Mouse (Mus musculus): ENCODE data around the gene Hoxa9. TPM values are rescaled to one million over a fixed set of nuclear protein-coding genes. Genes with fewer than 3 reads are reported as not detected.

Hoxa9 gene
- polyA plus RNA-seq, 1 experiment from 2014 or later, result not detected

DNA sequence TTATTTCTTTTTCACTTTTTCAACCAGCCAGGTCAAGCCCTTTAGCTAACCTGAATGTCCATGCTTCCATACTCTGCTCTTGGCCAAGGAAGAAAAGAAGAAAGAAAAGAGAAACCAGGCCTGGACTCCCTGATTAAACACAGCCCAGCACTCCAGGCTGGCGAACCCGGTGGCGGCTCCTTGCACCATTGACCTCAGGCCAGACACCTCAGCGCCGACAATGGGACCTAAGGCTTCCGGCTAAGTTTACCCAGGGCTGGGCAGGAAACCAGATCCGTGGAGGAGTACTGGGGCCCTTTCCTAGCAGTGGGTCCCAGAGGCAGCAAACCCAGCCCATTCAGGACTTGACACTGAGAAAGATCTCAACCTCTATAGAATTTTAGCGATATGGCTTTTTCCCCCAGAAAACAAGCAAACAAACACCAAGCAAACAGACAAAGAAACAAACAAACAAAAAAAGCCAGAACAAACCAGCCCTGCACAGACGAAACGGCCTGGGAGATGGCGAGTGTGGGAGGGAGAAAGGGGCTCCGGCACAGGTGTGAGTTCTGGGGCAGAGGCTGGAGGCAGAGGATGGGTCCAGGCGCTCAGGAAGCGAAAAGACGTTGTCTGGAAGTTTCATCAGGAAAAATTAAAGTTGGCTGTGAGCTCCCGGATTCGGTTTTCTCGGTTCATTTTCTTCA, 1.1 kb upstream of the Hoxa9 start:
- Histone ChIP-seq H3K9ac (no peak overlapping the region), H3K4me1 (no peaks in the 10 kb centered on the region), H3K27me3 (peaks cover 97% of the 10 kb centered on the region), H3K36me3 (ENCODE audit: poor library complexity, severe bottlenecking) (no peaks in the 10 kb centered on the region), H3K4me3 (no peak overlapping the region), H3K9me3 (replicated peaks) (no peaks in the 10 kb centered on the region), H3K27ac (no peak overlapping the region), H3K4me2 (no peak overlapping the region)
- WGBS, result 2% methylated on average over 18 of the region's 18 CpGs
- ATAC-seq, result no peak

DNA sequence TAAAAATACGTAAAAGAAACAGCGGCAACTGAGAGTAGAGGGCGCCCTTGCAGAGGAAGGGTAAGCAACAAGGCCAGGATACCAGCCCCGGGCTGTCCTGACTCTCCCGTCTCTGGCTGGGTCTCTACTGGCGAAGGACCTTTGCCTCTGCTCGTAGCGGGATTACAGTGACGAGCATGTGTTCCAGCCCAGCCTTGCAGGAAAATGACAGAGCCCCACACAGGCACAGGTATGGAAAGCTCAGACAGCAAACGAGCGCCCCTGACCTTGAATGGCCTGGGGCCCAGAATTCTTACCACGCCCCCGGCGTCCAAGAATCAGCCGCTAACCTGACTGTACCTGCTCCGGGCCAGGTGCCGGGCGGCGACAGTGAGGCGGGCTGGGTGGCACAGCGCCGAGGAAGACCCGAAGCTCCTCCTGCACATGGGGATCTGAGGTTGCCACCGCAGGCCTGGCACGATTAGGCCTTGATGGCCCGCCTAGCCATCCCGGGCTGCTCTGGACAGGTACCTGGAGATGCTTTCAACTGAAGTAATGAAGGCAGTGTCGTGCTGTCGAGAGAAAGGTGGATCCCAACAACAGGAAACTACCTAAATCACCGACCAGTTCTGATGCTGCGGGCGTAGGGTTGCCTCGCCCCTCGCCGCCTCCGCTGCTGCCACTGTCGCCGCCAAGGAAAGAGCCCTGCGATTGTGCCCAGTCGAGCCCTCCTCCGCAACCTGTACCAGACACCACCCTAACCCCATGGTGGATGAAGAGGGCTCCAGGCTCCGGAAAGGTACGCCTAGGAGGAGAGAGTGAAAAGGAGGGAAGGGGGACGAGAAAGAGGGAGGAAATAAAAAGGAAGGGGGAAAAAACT, 1.1 kb downstream of the Hoxa9 start:
- no peaks in the 10 kb centered on the region for H3K4me1 ChIP-seq
- H3K9me3 ChIP-seq (replicated peaks), result no peaks in the 10 kb centered on the region
- H3K4me3 ChIP-seq, result no peak overlapping the region
- no peaks in the 10 kb centered on the region for H3K36me3 ChIP-seq (ENCODE audit: poor library complexity, severe bottlenecking)
- 1% methylated on average over 44 of the region's 44 CpGs for WGBS
- no peak overlapping the region for H3K9ac ChIP-seq
- peaks cover 97% of the 10 kb centered on the region for H3K27me3 ChIP-seq
- ATAC-seq, result no peak
- H3K27ac ChIP-seq, result no peak overlapping the region
- H3K4me2 ChIP-seq, result no peak overlapping the region

DNA sequence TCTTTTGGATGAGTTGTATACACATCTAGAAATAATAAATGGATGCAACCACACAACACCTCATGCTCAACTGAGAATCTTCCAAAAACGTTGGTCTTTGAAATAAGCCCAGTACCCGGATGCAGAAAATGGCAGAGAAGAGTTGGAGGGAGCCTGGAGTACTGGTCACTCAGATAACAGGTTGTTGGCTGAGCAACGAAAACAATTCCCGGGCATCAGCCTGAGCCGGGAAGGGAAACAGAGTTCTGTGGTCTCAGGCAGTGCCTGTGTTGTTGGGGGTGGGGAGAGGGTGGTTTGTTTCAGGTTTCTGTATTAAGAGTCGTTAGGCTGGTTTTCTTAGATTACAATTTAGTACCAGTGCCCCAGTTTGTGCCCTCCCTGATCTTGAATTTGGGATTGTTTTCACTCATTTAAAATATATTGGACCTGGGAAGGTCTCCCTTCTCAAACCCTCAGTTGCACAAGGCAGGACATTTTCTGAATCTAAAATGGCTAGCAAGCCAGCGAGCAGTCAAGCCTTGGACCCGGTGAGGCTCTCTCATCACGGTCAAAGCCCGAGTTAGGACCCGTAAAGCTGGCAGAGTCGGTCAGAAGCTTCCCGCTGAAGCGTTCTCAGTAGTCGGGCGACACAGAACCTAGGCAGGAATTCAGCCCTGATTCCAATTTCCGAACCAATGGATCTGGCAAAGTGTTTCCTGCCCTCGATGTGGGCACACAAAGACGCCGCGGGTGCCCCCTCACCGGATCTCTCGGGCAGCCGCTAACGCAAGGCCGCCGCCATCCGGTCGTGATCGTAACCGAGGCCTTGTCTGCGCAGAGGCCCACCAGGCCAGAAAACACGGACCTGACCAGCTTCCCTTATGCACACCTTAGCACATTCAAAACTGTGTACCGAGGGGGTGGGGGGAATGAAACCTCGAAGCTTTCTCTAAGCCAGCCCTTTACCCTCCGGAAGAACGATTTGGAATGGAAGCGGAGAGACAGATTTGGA, 2.1 kb downstream of the Hoxa9 start:
- no peaks in the 10 kb centered on the region for H3K36me3 ChIP-seq (ENCODE audit: poor library complexity, severe bottlenecking)
- H3K4me3 ChIP-seq, result no peak overlapping the region
- H3K27ac ChIP-seq, result no peak overlapping the region
- H3K27me3 ChIP-seq, result peaks cover 97% of the 10 kb centered on the region
- whole genome bisulfite sequencing, result 1% methylated on average over 38 of the region's 38 CpGs
- H3K9ac ChIP-seq, result no peak overlapping the region
- H3K4me1 ChIP-seq, result no peaks in the 10 kb centered on the region
- no peak overlapping the region for H3K4me2 ChIP-seq
- ATAC-seq, result no peak
- H3K9me3 ChIP-seq (replicated peaks), result no peaks in the 10 kb centered on the region

DNA sequence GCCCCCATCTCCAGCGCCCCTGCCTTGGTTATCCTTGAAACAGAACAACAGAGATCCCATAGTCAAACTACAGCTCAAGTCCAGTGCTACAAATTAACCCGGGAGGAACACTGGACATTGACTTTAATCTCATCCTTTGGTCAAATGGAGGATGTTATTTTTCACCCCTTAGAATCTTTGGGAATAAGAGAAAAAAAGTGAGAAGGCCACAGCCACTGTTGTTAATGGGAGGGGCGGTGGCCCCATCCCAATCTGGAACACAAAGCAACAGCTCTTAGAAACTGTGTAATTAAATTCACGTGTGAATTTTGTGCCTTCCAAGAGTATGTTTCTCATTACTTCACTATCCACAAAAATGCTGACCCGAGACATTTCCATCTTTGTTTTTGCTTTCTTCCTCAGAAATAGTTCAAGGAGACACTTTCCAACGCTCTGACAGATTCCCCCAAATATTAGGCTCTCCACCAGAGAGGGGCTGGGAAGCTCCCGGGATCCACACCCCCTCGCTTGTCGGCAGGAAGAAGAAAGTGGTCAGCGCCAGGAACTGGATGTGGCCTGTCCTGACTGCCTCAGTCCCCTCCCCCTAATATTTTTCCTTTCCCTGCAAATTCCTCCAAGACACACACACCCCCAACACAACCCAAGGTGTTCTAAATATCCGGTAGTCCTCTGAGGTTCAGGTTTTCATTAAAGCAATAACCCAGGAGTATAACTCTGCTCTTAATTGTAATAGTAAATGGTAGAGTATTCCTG, 3.2 kb downstream of the Hoxa9 start:
- no peak overlapping the region for H3K27ac ChIP-seq
- WGBS, result 2% methylated on average over 11 of the region's 11 CpGs

DNA sequence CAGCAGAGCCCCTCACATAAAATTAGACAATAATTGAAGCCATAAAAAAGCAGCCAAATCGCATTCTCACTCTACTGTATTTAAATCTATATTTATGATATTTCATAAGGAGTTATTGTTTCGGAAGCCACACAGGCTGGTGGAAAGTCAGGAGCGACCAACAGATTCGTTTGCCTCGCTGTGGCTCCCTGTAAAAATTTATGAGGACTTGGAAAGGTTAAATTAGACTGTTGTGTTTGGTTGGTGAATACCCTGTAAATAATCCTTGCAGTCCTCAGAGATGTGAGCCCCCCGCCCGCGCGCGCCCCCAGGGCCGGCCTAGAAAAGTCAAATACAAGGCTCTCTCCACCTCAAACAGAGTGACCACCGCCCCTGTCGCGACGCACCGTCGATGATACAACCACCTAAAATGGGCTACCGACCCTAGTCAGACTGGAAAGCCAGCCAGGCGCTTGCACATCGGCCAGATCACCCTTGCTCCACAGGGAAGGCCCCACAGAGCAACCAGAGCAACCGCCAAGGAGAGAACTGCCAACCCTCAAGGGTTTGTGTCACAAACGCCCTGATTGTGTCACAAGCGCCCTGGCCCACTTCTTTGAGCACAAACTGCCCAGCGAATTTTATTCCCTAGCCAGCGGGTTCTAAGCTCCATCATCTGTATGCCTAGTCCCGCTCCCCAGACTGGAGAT, 4.2 kb downstream of the Hoxa9 start:
- Histone ChIP-seq H3K4me2 (no peak overlapping the region), H3K4me1 (peaks cover 3% of the 10 kb centered on the region), H3K27me3 (peaks cover 97% of the 10 kb centered on the region), H3K9ac (no peak overlapping the region), H3K27ac (no peak overlapping the region), H3K4me3 (no peak overlapping the region), H3K36me3 (ENCODE audit: poor library complexity, severe bottlenecking) (no peaks in the 10 kb centered on the region), H3K9me3 (replicated peaks) (no peaks in the 10 kb centered on the region)
- 3% methylated on average over 26 of the region's 26 CpGs for WGBS
- ATAC-seq, result no peak

More for the DNA sequence above, 3.2 kb downstream of the Hoxa9 start:
- peaks cover 97% of the 10 kb centered on the region for H3K27me3 ChIP-seq
- no peak for ATAC-seq
- H3K4me2 ChIP-seq, result no peak overlapping the region
- no peak overlapping the region for H3K9ac ChIP-seq
- H3K9me3 ChIP-seq (replicated peaks), result no peaks in the 10 kb centered on the region
- H3K4me3 ChIP-seq, result no peak overlapping the region
- no peaks in the 10 kb centered on the region for H3K36me3 ChIP-seq (ENCODE audit: poor library complexity, severe bottlenecking)
- no peaks in the 10 kb centered on the region for H3K4me1 ChIP-seq

DNA sequence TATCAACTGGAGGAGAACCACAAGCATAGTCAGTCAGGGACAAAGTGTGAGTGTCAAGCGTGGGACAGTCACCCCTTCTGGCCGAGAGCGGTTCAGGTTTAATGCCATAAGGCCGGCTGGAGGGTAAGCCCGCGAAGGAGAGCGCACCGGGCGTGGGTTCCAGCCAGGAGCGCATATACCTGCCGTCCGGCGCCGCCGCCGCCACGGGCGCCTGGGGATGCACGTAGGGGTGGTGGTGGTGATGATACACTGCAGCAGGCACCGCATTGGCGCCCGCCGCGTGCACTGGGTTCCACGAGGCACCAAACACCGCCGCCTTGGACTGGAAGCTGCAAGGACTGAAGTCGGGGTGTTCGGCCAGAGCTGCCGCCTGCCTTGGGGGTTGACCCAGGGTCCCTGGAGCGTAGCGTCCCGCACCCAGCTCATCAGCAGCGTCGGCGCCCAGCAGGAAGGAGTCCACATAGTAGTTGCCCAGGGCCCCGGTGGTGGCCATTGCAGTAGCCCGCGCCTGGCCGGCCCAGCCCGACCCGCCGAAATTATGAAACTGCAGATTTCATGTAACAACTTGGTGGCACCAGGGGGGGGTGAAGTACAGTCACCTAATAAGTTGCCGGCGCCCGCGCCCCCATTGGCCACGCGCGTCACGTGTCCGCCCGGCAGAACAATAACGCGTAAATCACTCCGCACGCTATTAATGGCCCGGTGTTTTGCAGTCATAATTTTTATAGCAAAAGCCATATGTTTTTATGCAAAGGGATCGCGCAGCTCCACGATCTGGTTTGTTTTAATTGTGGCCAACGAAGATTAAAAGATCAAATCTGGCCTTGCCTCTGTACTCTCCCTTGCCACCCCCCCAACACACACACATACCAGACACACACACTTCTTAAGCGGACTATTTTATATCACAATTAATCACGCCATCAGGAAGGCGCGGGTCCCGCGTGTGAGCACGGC, 5.0 kb downstream of the Hoxa9 start:
- Histone ChIP-seq H3K4me3 (no peak overlapping the region), H3K36me3 (ENCODE audit: poor library complexity, severe bottlenecking) (no peaks in the 10 kb centered on the region), H3K4me1 (peaks cover 7% of the 10 kb centered on the region), H3K27ac (no peak overlapping the region), H3K27me3 (peaks cover 99% of the 10 kb centered on the region), H3K9ac (no peak overlapping the region), H3K9me3 (replicated peaks) (no peaks in the 10 kb centered on the region), H3K4me2 (no peak overlapping the region)
- 3% methylated on average over 69 of the region's 69 CpGs for WGBS
- no peak for ATAC-seq

DNA sequence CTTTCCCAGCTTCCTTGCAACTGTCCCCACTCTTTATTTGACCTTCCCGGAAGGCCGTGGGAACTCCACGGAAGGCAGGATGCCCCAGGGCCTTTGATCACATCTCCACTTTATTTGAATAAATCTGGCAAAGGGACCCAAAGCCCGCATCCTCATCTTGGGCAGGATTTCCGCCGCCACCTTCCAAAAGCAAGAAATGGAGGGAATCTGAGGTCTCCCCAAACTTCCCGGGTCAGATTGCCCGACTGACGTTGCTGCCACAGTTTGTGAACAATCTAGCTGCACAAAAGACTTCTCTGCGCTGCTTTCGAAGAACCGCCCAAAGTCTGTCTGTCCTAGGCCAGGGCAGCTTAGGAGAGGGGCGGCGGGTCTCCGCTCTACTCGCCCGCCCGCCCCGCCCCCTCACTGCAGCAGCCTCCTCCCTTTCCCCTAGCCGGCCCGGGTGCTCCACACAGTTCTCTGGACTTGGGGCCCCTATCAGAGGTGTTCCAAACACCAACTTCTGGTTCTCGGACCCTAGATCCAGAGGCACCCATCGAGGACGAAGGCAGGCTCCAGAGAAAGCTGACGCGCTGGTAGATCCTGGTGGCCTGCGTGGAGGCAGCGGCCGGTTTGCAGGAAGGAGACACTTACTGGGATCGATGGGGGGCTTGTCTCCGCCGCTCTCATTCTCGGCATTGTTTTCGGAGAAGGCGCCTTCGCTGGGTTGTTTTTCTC, 5.8 kb downstream of the Hoxa9 start:
- no peak overlapping the region for H3K4me2 ChIP-seq
- no peak for ATAC-seq

DNA sequence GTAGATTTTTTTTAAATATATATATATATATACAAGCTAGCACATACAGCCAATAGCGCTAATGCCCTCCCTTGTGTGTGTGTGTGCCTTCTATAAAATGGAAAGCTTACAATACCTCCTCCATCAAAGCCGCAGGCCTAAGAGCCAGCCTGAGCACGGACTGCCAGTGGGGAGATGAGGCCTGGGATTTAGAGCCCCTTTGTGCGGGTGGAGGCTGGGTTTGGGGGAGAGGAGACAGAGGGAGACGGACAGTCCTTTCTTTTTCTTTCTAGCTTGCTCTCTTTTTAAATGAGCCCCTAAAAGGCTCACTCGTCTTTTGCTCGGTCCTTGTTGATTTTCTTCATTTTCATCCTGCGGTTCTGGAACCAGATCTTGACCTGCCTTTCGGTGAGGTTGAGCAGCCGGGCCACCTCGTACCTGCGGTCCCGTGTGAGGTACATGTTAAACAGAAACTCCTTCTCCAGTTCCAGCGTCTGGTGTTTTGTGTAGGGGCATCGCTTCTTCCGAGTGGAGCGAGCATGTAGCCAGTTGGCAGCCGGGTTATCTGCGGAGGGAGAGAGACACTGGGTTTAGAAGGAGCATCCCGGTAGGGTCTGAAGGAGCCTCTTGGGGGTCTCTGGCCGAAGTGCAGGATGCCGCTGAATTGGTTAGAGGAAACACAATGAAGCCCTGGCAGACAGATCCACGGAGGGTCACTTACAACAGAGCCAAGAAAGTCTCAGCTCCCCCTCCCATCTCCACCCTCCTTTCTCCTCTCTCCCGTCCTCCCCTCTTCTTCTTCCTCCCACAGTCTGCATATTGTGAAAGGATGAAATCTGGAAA, 6.7 kb downstream of the Hoxa9 start:
- Histone ChIP-seq H3K36me3 (ENCODE audit: poor library complexity, severe bottlenecking) (no peaks in the 10 kb centered on the region), H3K4me2 (no peak overlapping the region), H3K9ac (no peak overlapping the region), H3K27me3 (peaks cover 99% of the 10 kb centered on the region), H3K9me3 (replicated peaks) (no peaks in the 10 kb centered on the region), H3K27ac (no peak overlapping the region), H3K4me3 (no peak overlapping the region), H3K4me1 (peaks cover 7% of the 10 kb centered on the region)
- 1% methylated on average over 24 of the region's 24 CpGs for WGBS
- no peak for ATAC-seq

More for the DNA sequence above, 5.8 kb downstream of the Hoxa9 start:
- H3K9me3 ChIP-seq (replicated peaks), result no peaks in the 10 kb centered on the region
- peaks cover 99% of the 10 kb centered on the region for H3K27me3 ChIP-seq
- H3K4me3 ChIP-seq, result no peak overlapping the region
- no peak overlapping the region for H3K9ac ChIP-seq
- H3K27ac ChIP-seq, result no peak overlapping the region
- H3K4me1 ChIP-seq, result peaks cover 7% of the 10 kb centered on the region
- 2% methylated on average over 36 of the region's 36 CpGs for WGBS
- no peaks in the 10 kb centered on the region for H3K36me3 ChIP-seq (ENCODE audit: poor library complexity, severe bottlenecking)

DNA sequence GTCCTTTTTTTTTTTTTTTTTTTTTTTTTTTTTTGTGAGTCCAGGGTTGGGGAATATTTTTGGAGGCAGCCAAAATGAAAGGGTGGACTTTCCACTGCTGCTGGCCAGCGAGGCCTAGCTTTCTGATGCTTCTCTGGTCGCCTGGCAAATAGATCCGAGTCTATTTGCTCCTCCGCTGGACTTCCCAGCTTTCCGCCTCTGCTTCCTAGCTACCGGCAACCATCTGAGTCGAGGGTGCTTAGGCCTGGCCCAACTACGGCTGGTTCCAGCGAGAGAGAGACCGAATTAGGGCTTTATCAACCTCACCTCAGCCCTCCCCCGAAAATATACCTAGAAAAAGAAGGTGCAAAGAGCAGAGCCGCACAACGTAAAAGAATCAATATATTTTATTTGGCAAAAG, 8.2 kb downstream of the Hoxa9 start:
- Histone ChIP-seq H3K4me2 (no peak overlapping the region), H3K27me3 (peaks cover 100% of the 10 kb centered on the region), H3K9me3 (replicated peaks) (no peaks in the 10 kb centered on the region), H3K4me3 (no peak overlapping the region), H3K4me1 (peaks cover 7% of the 10 kb centered on the region), H3K9ac (no peak overlapping the region), H3K27ac (no peak overlapping the region), H3K36me3 (ENCODE audit: poor library complexity, severe bottlenecking) (no peaks in the 10 kb centered on the region)
- ATAC-seq, result no peak
- WGBS, result 7% methylated on average over 13 of the region's 13 CpGs

Measured in forebrain, embryonic 13.5 days (tissue).